ENCODE assay signal across 43 mouse cellular contexts in the genomic region with DNA sequence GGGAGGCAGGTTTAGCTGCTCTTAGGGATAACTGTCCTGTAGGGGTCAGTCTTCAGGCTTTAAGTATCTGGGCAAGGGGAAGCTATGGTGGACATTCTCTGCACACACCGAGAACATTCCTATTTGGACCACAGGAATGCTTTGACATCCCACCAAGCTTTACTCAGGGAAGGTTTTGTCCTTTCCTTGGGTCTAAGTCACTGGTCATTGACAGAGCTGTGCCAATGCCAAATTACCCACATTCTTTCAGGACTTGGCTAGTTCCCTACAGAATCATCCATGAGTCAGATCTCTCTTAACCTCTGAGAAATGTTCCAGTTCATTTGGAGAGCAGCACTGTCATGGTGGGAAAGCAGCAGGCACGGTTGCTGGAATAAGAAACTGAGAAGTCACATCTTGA. TPM values are rescaled to one million over a fixed set of nuclear protein-coding genes. Genes with fewer than 3 reads are reported as not detected.
DNase-seq lines count a peak whose midpoint lies in the region; ATAC-seq and TF ChIP-seq lines count a peak whose summit lies in the region.
"Had no signal": no experiment of that assay in that cellular context is flagged by ENCODE, and none has a peak within 500 bp of the region (broad histone marks: within the 10 kb centered on the region; RNA-seq: fewer than 3 reads in every experiment).

No protein-coding gene starts in this region.

- WGBS in midbrain, postnatal 0 days, result 78% methylated on average over 2 of the region's 2 CpGs

- H3K79me3 ChIP-seq in C2C12 (ENCODE audit: low read depth), result no peaks in the 10 kb centered on the region

- no peak for ATAC-seq in midbrain, postnatal 0 days (ENCODE audit: low FRiP score)
- ATAC-seq: activated CD4-positive, CD25-positive, alpha-beta regulatory T cell, adult 4 months; forebrain, embryonic 16.5 days; inflammation-experienced regulatory T-cells, adult 6 months; liver, embryonic 12.5 days; liver, postnatal 0 days; lung, postnatal 0 days; midbrain, embryonic 15.5 days had no signal

- H3K4me1 ChIP-seq in embryonic fibroblast, embryonic 13.5 days (ENCODE audit: control insufficient read depth, insufficient read depth, low read length), result 0 out of 2 replicates have a peak, but pooled peaks cover 3% of the 10 kb centered on the region
- no peaks in the 10 kb centered on the region for H3K4me1 ChIP-seq in midbrain, postnatal 0 days (ENCODE audit: insufficient read depth, low read length)
- H3K4me1 ChIP-seq: embryonic facial prominence, embryonic 12.5 days; hindbrain, embryonic 10.5 days; hindbrain, embryonic 15.5 days; liver, embryonic 12.5 days; midbrain, embryonic 15.5 days; neural tube, embryonic 12.5 days had no signal

- peak overlapping the region; percentile 61 for H3K27ac ChIP-seq in embryonic fibroblast, embryonic 13.5 days (ENCODE audit: insufficient read depth, low read length)
- no peak overlapping the region for H3K27ac ChIP-seq in midbrain, postnatal 0 days (ENCODE audit: low read depth, low read length)
- H3K27ac ChIP-seq: embryonic facial prominence, embryonic 12.5 days; hindbrain, embryonic 10.5 days; hindbrain, embryonic 15.5 days; left cerebral cortex, adult 2 months; liver, embryonic 12.5 days; macrophage; midbrain, embryonic 15.5 days; neural tube, embryonic 12.5 days had no signal

- H3ac ChIP-seq in C2C12 (ENCODE audit: control insufficient read depth, insufficient read length, low read depth), result no peak overlapping the region

- H3K4me3 ChIP-seq in C2C12 (ENCODE audit: insufficient read depth, poor library complexity, severe bottlenecking), result no peak overlapping the region
- no peak overlapping the region for H3K4me3 ChIP-seq in embryonic fibroblast, embryonic 13.5 days (ENCODE audit: insufficient read depth, low read length)
- H3K4me3 ChIP-seq in midbrain, postnatal 0 days (ENCODE audit: low read depth, low read length), result no peak overlapping the region
- H3K4me3 ChIP-seq: embryonic facial prominence, embryonic 12.5 days; hindbrain, embryonic 10.5 days; hindbrain, embryonic 15.5 days; left cerebral cortex, adult 2 months; liver, embryonic 12.5 days; midbrain, embryonic 15.5 days; neural tube, embryonic 12.5 days had no signal

- no peaks in the 10 kb centered on the region for H3K79me2 ChIP-seq in C2C12 (ENCODE audit: control insufficient read depth, insufficient read depth)

- no peak overlapping the region for H3K9ac ChIP-seq in midbrain, postnatal 0 days (replicated peaks; ENCODE audit: low read length, poor library complexity, severe bottlenecking)
- H3K9ac ChIP-seq: embryonic facial prominence, embryonic 12.5 days; hindbrain, embryonic 15.5 days; liver, embryonic 12.5 days; liver, postnatal 0 days; midbrain, embryonic 15.5 days; neural tube, embryonic 12.5 days had no signal

- no peaks in the 10 kb centered on the region for H3K9me3 ChIP-seq in midbrain, postnatal 0 days (ENCODE audit: low read length)
- H3K9me3 ChIP-seq: embryonic facial prominence, embryonic 12.5 days; G1E; hindbrain, embryonic 10.5 days; hindbrain, embryonic 15.5 days; liver, embryonic 12.5 days; midbrain, embryonic 15.5 days; neural tube, embryonic 12.5 days had no signal

- H3K4me2 ChIP-seq in midbrain, postnatal 0 days (ENCODE audit: low read depth, low read length, poor library complexity, severe bottlenecking), result no peak overlapping the region
- H3K4me2 ChIP-seq: embryonic facial prominence, embryonic 12.5 days; hindbrain, embryonic 15.5 days; liver, embryonic 12.5 days; midbrain, embryonic 15.5 days; neural tube, embryonic 12.5 days had no signal

- no peak for TF ChIP-seq CTCF in C2C12 (IDR thresholded peaks at IDR 0.05; ENCODE audit: control insufficient read depth, insufficient read depth, insufficient read length)
- TF ChIP-seq CTCF in embryonic fibroblast, embryonic 13.5 days (IDR thresholded peaks at IDR 0.05; ENCODE audit: borderline replicate concordance, insufficient read depth, low read length), result no peak
- TF ChIP-seq CTCF in midbrain, postnatal 0 days (IDR thresholded peaks at IDR 0.05), result no peak

- no peak for TF ChIP-seq POLR2A in embryonic fibroblast, embryonic 13.5 days (IDR thresholded peaks at IDR 0.05; ENCODE audit: low read depth, low read length)

- H3K36me3 ChIP-seq in C2C12 (ENCODE audit: control insufficient read depth, insufficient read depth), result no peaks in the 10 kb centered on the region
- H3K36me3 ChIP-seq in midbrain, postnatal 0 days (ENCODE audit: insufficient read depth, low read length), result no peaks in the 10 kb centered on the region
- H3K36me3 ChIP-seq: embryonic facial prominence, embryonic 12.5 days; G1E; hindbrain, embryonic 10.5 days; hindbrain, embryonic 15.5 days; liver, embryonic 12.5 days; midbrain, embryonic 15.5 days; neural tube, embryonic 12.5 days had no signal

- peaks cover 2% of the 10 kb centered on the region for H3K27me3 ChIP-seq in C2C12 (ENCODE audit: control insufficient read depth, insufficient read depth, insufficient read length)
- no peaks in the 10 kb centered on the region for H3K27me3 ChIP-seq in midbrain, postnatal 0 days (ENCODE audit: insufficient read depth, low read length)
- H3K27me3 ChIP-seq: embryonic facial prominence, embryonic 12.5 days; hindbrain, embryonic 15.5 days; liver, embryonic 12.5 days; midbrain, embryonic 15.5 days; neural tube, embryonic 12.5 days had no signal

- DNase-seq in 3134 (ENCODE audit: extremely low read depth, insufficient read length, low spot score) (peak; percentile 76), adipocyte (ENCODE audit: low spot score) (peak; percentile 45)
- no peak for DNase-seq in kidney, postnatal 4 days
- DNase-seq in midbrain, postnatal 0 days (ENCODE audit: low spot score), result no peak
- DNase-seq in lung, postnatal 10 days, result no peak
- DNase-seq: cerebellum, adult 11-12 months; cerebellum, adult 9-11 months; embryo, embryonic 11 days; heart, postnatal 14 days; kidney, adult 11 months; kidney, postnatal 14 days; left cerebral cortex, postnatal 4 days; liver, postnatal 0 days; right cerebral cortex, adult 18-20 months; thymus, postnatal 4 days had no signal

TF ChIP-seq in C2C12, 6 proteins besides CTCF, POLR2A, EP300 and RAD21:
- no peak for TF ChIP-seq MYOD1 (IDR thresholded peaks at IDR 0.05; ENCODE audit: control insufficient read depth, insufficient read length, low read depth)
- TF ChIP-seq FOSL1 (IDR thresholded peaks at IDR 0.05; ENCODE audit: insufficient read depth, low read length, poor library complexity, severe bottlenecking), result no peak
- peak; percentile 20 for TF ChIP-seq MAX (IDR thresholded peaks at IDR 0.05)

RNA-seq across cellular contexts. Expression of a gene that starts 0.7 kb away (rescaled TPM):
- not detected for polyA plus RNA-seq in C2C12 (2012; fragmentation: generic; extraction: Trizol)
- not detected in 2 replicates for polyA plus RNA-seq in embryonic fibroblast, embryonic 13.5 days (2011; ENCODE audit: insufficient read length, low read depth, missing spikeins)
- not detected in 2 replicates for total RNA-seq in midbrain, postnatal 0 days (2014; rRNA removed)
- not detected in 2 replicates for polyA plus RNA-seq in midbrain, postnatal 0 days (2015; fragmentation: Nextera tagmentation; extraction: Ambion mirVana)
- total RNA-seq: gastrocnemius, adult 8-10 months; gastrocnemius, postnatal 4 days; heart, adult 8-10 months; heart, postnatal 14 days; layer of hippocampus, adult 18-20 months; layer of hippocampus, postnatal 14 days; left cerebral cortex, adult 2 months; left cerebral cortex, postnatal 4 days; megakaryocyte-erythroid progenitor cell, adult 5-6 weeks had no signal
- polyA plus RNA-seq: activated CD4-positive, CD25-positive, alpha-beta regulatory T cell, adult 4 months; embryonic facial prominence, embryonic 12.5 days; forebrain, embryonic 11.5 days; forebrain, embryonic 16.5 days; G1E; heart, embryonic 14.5 days; hindbrain, embryonic 10.5 days; hindbrain, embryonic 15.5 days; inflammation-experienced regulatory T-cells, adult 6 months; kidney, embryonic 14.5 days; limb, embryonic 14.5 days; liver, embryonic 12.5 days; liver, postnatal 0 days; lung, postnatal 0 days; macrophage; midbrain, embryonic 15.5 days; neural tube, embryonic 12.5 days; stomach, embryonic 14.5 days; thymus, postnatal 0 days had no signal

RNA-seq across cellular contexts. Expression of a gene that starts 33.9 kb away (rescaled TPM):
- not detected for polyA plus RNA-seq in C2C12 (2012; fragmentation: generic; extraction: Trizol)
- polyA plus RNA-seq in embryonic fibroblast, embryonic 13.5 days (2011; ENCODE audit: insufficient read length, low read depth, missing spikeins), result not detected in 2 replicates
- total RNA-seq in midbrain, postnatal 0 days (2014; rRNA removed), result not detected in 2 replicates
- not detected in 2 replicates for polyA plus RNA-seq in midbrain, postnatal 0 days (2015; fragmentation: Nextera tagmentation; extraction: Ambion mirVana)
- total RNA-seq: gastrocnemius, adult 8-10 months; gastrocnemius, postnatal 4 days; heart, adult 8-10 months; heart, postnatal 14 days; layer of hippocampus, adult 18-20 months; layer of hippocampus, postnatal 14 days; left cerebral cortex, adult 2 months; left cerebral cortex, postnatal 4 days; megakaryocyte-erythroid progenitor cell, adult 5-6 weeks had no signal
- polyA plus RNA-seq: activated CD4-positive, CD25-positive, alpha-beta regulatory T cell, adult 4 months; embryonic facial prominence, embryonic 12.5 days; forebrain, embryonic 11.5 days; forebrain, embryonic 16.5 days; G1E; heart, embryonic 14.5 days; hindbrain, embryonic 10.5 days; hindbrain, embryonic 15.5 days; inflammation-experienced regulatory T-cells, adult 6 months; kidney, embryonic 14.5 days; limb, embryonic 14.5 days; liver, embryonic 12.5 days; liver, postnatal 0 days; lung, postnatal 0 days; macrophage; midbrain, embryonic 15.5 days; neural tube, embryonic 12.5 days; stomach, embryonic 14.5 days; testis, adult 2 months; thymus, postnatal 0 days had no signal

Comparison
In these comparisons a context has a peak if more than half of its experiments do, and no peak if none do; other contexts are left out.
1. DNase-seq: peak in 3134 (single experiment) and adipocyte (single experiment); none in kidney, postnatal 4 days (0 of 2), midbrain, postnatal 0 days (single experiment) and lung, postnatal 10 days (single experiment).